Mouse (Mus musculus) inflammation-experienced regulatory T-cells, adult 6 months (primary cell): ENCODE measurements at regions not wholly inside any gene's neighbourhood (a gene's known extent, or its start where the extent isn't known, plus 50 kb on each side); places are given as distances from the start of the nearest gene placed in this dataset.
"Not testable (repeated sequence)": the region's sequence is repeated elsewhere in the genome, so short reads cannot be mapped to it uniquely, and the experiment has no call there.

Experiments used
- ATAC-seq: one replicate; pipeline ENCODE4 v1.8.0; 2017

GRCm38 (mm10) chr17:17293932-17294534 is 80.1 kb upstream of the Riok2 start:
- ATAC-seq = peak; percentile 100

GRCm38 (mm10) chr17:17295037-17295436 is 79.1 kb upstream of the Riok2 start:
- not testable (repeated sequence) for ATAC-seq

- not testable (repeated sequence) for ATAC-seq
These were observed 70.6 kb upstream of the Riok2 start for GRCm38 (mm10) chr17:17303496-17303895.
